Mouse (Mus musculus) embryo, embryonic 11 days (tissue): ENCODE data around the gene Nlgn2.

Experiments
- DNase-seq: peaks from one replicate; pipeline ENCODE4 v3.0.0-alpha.2; 2015

Gene Nlgn2

GRCm38 (mm10) chr11:69791420-69791819 lies 46.2 kb downstream of the Nlgn2 start:
- no peak for DNase-seq

GRCm38 (mm10) chr11:69789431-69789830 lies 48.2 kb downstream of the Nlgn2 start:
- no peak for DNase-seq

- DNase-seq: no peak
Observed at GRCm38 (mm10) chr11:69787306-69787705, 50.3 kb downstream of the Nlgn2 start.

- no peak for DNase-seq
Observed at GRCm38 (mm10) chr11:69784793-69785272, 52.8 kb downstream of the Nlgn2 start.

GRCm38 (mm10) chr11:69781828-69782227 lies 55.8 kb downstream of the Nlgn2 start:
- DNase-seq: no peak

- DNase-seq: no peak
Observed at GRCm38 (mm10) chr11:69778985-69779384, 58.6 kb downstream of the Nlgn2 start.

- no peak for DNase-seq
Observed at GRCm38 (mm10) chr11:69778258-69778982, 59.2 kb downstream of the Nlgn2 start.

GRCm38 (mm10) chr11:69777504-69778257 lies 59.9 kb downstream of the Nlgn2 start:
- no peak for DNase-seq

- no peak for DNase-seq
Observed at GRCm38 (mm10) chr11:69776488-69776887, 61.1 kb downstream of the Nlgn2 start.

GRCm38 (mm10) chr11:69775716-69776115 lies 61.9 kb downstream of the Nlgn2 start:
- no peak for DNase-seq

GRCm38 (mm10) chr11:69774961-69775360 lies 62.6 kb downstream of the Nlgn2 start:
- DNase-seq: no peak
